Mouse (Mus musculus) ES-E14 (cell line): ENCODE measurements around the gene Zdhhc8.

Experiments
- HCFC1 ChIP-seq: IDR thresholded peaks from 2 replicates; pipeline ENCODE4 v1.6.1; 2012; ENCODE audit warnings: low read length, inconsistent platforms, borderline replicate concordance; ENCODE audit not compliant: insufficient read depth
- MAFK ChIP-seq: IDR thresholded peaks from 2 replicates; pipeline ENCODE4 v1.6.1; 2014; ENCODE audit warnings: mild to moderate bottlenecking, low read depth, low read length, inconsistent platforms; ENCODE audit not compliant: insufficient read depth

- TF ChIP-seq HCFC1, result no peak
- TF ChIP-seq MAFK, result no peak
These were observed 23.3 kb upstream of the Zdhhc8 start, which contains the start of gene Gm49776 for GRCm38 (mm10) chr16:18258221-18258620.
